Comparison of ENCODE assay signal across 10 mouse cellular contexts in the genomic region with DNA sequence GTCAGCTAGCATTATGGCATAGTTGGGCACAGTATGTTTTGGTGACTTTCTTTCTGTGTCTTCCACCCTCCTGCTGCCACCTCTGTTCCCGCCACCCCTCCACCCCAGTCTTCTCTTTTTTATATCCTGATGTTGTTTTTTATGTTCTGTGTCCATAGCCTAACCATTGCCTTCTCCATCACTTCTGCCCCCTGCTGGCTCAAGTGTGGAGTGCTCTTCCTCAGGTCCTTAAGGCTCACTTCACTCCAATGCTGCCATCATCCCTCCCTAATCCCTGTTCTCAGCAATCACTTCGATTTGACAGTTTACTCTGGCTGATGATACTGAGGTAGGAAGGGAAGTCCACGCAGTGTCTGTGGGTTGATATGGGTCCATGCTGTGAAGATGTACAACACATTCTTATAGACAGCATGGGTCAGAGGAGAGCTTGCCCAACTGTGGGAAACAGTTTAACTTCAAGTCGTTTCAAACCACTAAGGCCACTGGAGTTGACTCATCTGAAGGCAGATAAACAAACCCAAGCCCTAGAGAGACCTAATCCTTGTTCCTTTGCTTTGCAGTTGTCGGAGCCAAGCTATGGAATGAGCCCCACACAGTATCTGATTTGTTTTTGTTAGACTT. TPM values are rescaled to one million over a fixed set of nuclear protein-coding genes. Genes with fewer than 3 reads are reported as not detected.
DNase-seq lines count a peak whose midpoint lies in the region; ATAC-seq and TF ChIP-seq lines count a peak whose summit lies in the region.
"Had no signal": no experiment of that assay in that cellular context is flagged by ENCODE, and none has a peak within 500 bp of the region (broad histone marks: within the 10 kb centered on the region; RNA-seq: fewer than 3 reads in every experiment).

No protein-coding gene starts in this region.

- ATAC-seq in intestine, postnatal 0 days = no peak
- ATAC-seq in intestine, embryonic 16.5 days = no peak
- ATAC-seq in hindbrain, embryonic 13.5 days (ENCODE audit: low FRiP score) = no peak

- H3K4me2 ChIP-seq in intestine, postnatal 0 days (replicated peaks; ENCODE audit: low read depth) = no peak overlapping the region
- H3K4me2 ChIP-seq in intestine, embryonic 16.5 days (ENCODE audit: low read depth, low read length) = no peak overlapping the region
- H3K4me2 ChIP-seq in hindbrain, embryonic 13.5 days = no peak overlapping the region

- DNase-seq in testis, postnatal 14 days (ENCODE audit: low spot score) = no peak
- DNase-seq in adipocyte (ENCODE audit: low spot score) = peak; percentile 76
- peak; percentile 22 for DNase-seq in splenic B cell, adult 2 months (ENCODE audit: low read depth, low spot score)
- no peak for DNase-seq in layer of hippocampus, postnatal 36 days
- DNase-seq: adrenal gland, postnatal 14 days; gastrocnemius, postnatal 36 days had no signal

- H3K9ac ChIP-seq in intestine, postnatal 0 days (ENCODE audit: low read depth, low read length) = no peak overlapping the region
- no peak overlapping the region for H3K9ac ChIP-seq in intestine, embryonic 16.5 days (ENCODE audit: low read depth, low read length)
- no peak overlapping the region for H3K9ac ChIP-seq in hindbrain, embryonic 13.5 days

- no peak overlapping the region for H3K4me3 ChIP-seq in intestine, postnatal 0 days (ENCODE audit: low read depth, low read length)
- H3K4me3 ChIP-seq in intestine, embryonic 16.5 days (ENCODE audit: low read length) = no peak overlapping the region
- H3K4me3 ChIP-seq in testis, adult 2 months (ENCODE audit: control insufficient read depth, low read depth, low read length) = no peak overlapping the region
- H3K4me3 ChIP-seq in hindbrain, embryonic 13.5 days = no peak overlapping the region

- WGBS in intestine, postnatal 0 days = 68% methylated on average over 5 of the region's 5 CpGs
- 78% methylated on average over 5 of the region's 5 CpGs for WGBS in intestine, embryonic 16.5 days
- WGBS in hindbrain, embryonic 13.5 days = 85% methylated on average over 5 of the region's 5 CpGs

- no peak overlapping the region for H3K27ac ChIP-seq in intestine, postnatal 0 days (ENCODE audit: low read depth, low read length)
- H3K27ac ChIP-seq in intestine, embryonic 16.5 days (ENCODE audit: low read length) = no peak overlapping the region
- no peak overlapping the region for H3K27ac ChIP-seq in testis, adult 2 months (ENCODE audit: control insufficient read depth, insufficient read depth, low read depth, low read length)
- no peak overlapping the region for H3K27ac ChIP-seq in hindbrain, embryonic 13.5 days

- no peaks in the 10 kb centered on the region for H3K27me3 ChIP-seq in intestine, postnatal 0 days (replicated peaks; ENCODE audit: control insufficient read depth, insufficient read depth, low read length)
- H3K27me3 ChIP-seq in intestine, embryonic 16.5 days (replicated peaks; ENCODE audit: control insufficient read depth, insufficient read depth, low read length) = no peaks in the 10 kb centered on the region
- no peaks in the 10 kb centered on the region for H3K27me3 ChIP-seq in testis, adult 2 months (ENCODE audit: control insufficient read depth, insufficient read depth, low read length)
- H3K27me3 ChIP-seq in splenic B cell, adult 2 months (ENCODE audit: control insufficient read depth, insufficient read depth, low read length, poor library complexity, severe bottlenecking) = no peaks in the 10 kb centered on the region
- H3K27me3 ChIP-seq in hindbrain, embryonic 13.5 days = no peaks in the 10 kb centered on the region

- no peak for TF ChIP-seq POLR2A in testis, adult 2 months (IDR thresholded peaks at IDR 0.05; ENCODE audit: control insufficient read depth, low read depth, low read length)

- no peaks in the 10 kb centered on the region for H3K4me1 ChIP-seq in intestine, postnatal 0 days (replicated peaks; ENCODE audit: control insufficient read depth, insufficient read depth, low read length)
- H3K4me1 ChIP-seq in intestine, embryonic 16.5 days (ENCODE audit: control insufficient read depth, insufficient read depth, low read length) = no peaks in the 10 kb centered on the region
- no peaks in the 10 kb centered on the region for H3K4me1 ChIP-seq in testis, adult 2 months (ENCODE audit: control insufficient read depth, insufficient read depth, low read length)
- H3K4me1 ChIP-seq in hindbrain, embryonic 13.5 days (replicated peaks) = no peaks in the 10 kb centered on the region

- TF ChIP-seq CTCF in intestine, postnatal 0 days (IDR thresholded peaks at IDR 0.05; ENCODE audit: low read depth) = peak; percentile 65
- TF ChIP-seq CTCF in testis, adult 2 months (IDR thresholded peaks at IDR 0.05; ENCODE audit: control insufficient read depth, insufficient read depth, insufficient replicate concordance, low read depth, low read length) = peak; percentile 38; the same call in 1 of the 2 replicates

- H3K9me3 ChIP-seq in intestine, postnatal 0 days (ENCODE audit: control insufficient read depth) = no peaks in the 10 kb centered on the region
- no peaks in the 10 kb centered on the region for H3K9me3 ChIP-seq in intestine, embryonic 16.5 days (ENCODE audit: control insufficient read depth, low read length)
- no peaks in the 10 kb centered on the region for H3K9me3 ChIP-seq in hindbrain, embryonic 13.5 days

- H3K36me3 ChIP-seq in intestine, postnatal 0 days (ENCODE audit: control insufficient read depth, insufficient read depth) = 0 out of 2 replicates have a peak, but pooled peaks cover 12% of the 10 kb centered on the region
- 0 out of 2 replicates have a peak, but pooled peaks cover 2% of the 10 kb centered on the region for H3K36me3 ChIP-seq in intestine, embryonic 16.5 days (ENCODE audit: control insufficient read depth, insufficient read depth, low read length)
- H3K36me3 ChIP-seq in testis, adult 2 months (ENCODE audit: control insufficient read depth, insufficient read depth, low read length) = no peaks in the 10 kb centered on the region
- no peaks in the 10 kb centered on the region for H3K36me3 ChIP-seq in splenic B cell, adult 2 months (ENCODE audit: control insufficient read depth, insufficient read depth, low read length, poor library complexity, severe bottlenecking)
- H3K36me3 ChIP-seq in hindbrain, embryonic 13.5 days = peaks cover 23% of the 10 kb centered on the region

RNA-seq across cellular contexts. Expression of gene Dut, which starts 56.9 kb away (rescaled TPM):
- polyA plus RNA-seq in intestine, postnatal 0 days (2015; fragmentation: Nextera tagmentation; extraction: Ambion mirVana) = 48.5 and 51.4 TPM in 2 replicates
- 95.2 and 110 TPM in 2 replicates for polyA plus RNA-seq in intestine, embryonic 16.5 days (2015; fragmentation: Nextera tagmentation; extraction: Ambion mirVana)
- 21.8 and 31.2 TPM in 2 replicates for polyA plus RNA-seq in testis, adult 2 months (2012; rRNA removed)
- 10 to 100 TPM; 28.8 to 32.2 TPM for total RNA-seq in layer of hippocampus, postnatal 36 days (2021)
- 75.4 and 80.9 TPM in 2 replicates for polyA plus RNA-seq in hindbrain, embryonic 13.5 days (2015; fragmentation: Nextera tagmentation; extraction: Ambion mirVana)

Comparison
In these comparisons a context has a peak if more than half of its experiments do, and no peak if none do; other contexts are left out.
1. DNase-seq: peak in adipocyte (single experiment) and splenic B cell, adult 2 months (single experiment); none in testis, postnatal 14 days (single experiment) and layer of hippocampus, postnatal 36 days (0 of 2).